Mouse (Mus musculus) testis, adult 2 months (tissue): ENCODE data around the gene Macf1.

ENCODE experiments used
- CTCF ChIP-seq: fragments of 200-500 bp; IDR thresholded peaks from 2 replicates; pipeline ENCODE4 v1.5.1; 2012; ENCODE audit warnings: low read depth, mild to moderate bottlenecking, inconsistent platforms, low read length, moderate library complexity; ENCODE audit not compliant: control insufficient read depth, insufficient read depth, insufficient replicate concordance
- POLR2A ChIP-seq: fragments of 200-500 bp; IDR thresholded peaks from 2 replicates; pipeline ENCODE4 v1.6.1; 2012; ENCODE audit warnings: low read depth, mild to moderate bottlenecking, inconsistent platforms, low read length, moderate library complexity; ENCODE audit not compliant: control insufficient read depth

- TF ChIP-seq CTCF (no peak), POLR2A (no peak)
Observed at GRCm38 (mm10) chr4:123415566-123415965, 268.6 kb downstream of the Macf1 start.
